Mouse (Mus musculus) kidney, adult 2 months (tissue): ENCODE measurements around the gene Vim. TPM values are rescaled to one million over a fixed set of nuclear protein-coding genes. Genes with fewer than 3 reads are reported as not detected.
A peak's percentile ranks its signal among the peaks of the same experiment; 100 is the strongest.

Experiments
- DNase-seq: peaks from one replicate; pipeline ENCODE4 v3.0.0; 2021
- H3K27ac ChIP-seq: fragments of 200-500 bp; 2 replicates; pipeline ENCODE4 v1.5.1; 2012; ENCODE audit warnings: low read depth, low read length, control low read depth, inconsistent platforms; ENCODE audit not compliant: insufficient read depth
- H3K27me3 ChIP-seq: fragments of 200-500 bp; replicated peaks from 2 replicates; pipeline ENCODE4 v1.6.1; 2012; ENCODE audit warnings: mild to moderate bottlenecking, moderate library complexity, low read length, inconsistent platforms; ENCODE audit not compliant: control insufficient read depth, insufficient read depth
- H3K36me3 ChIP-seq: fragments of 200-500 bp; 2 replicates; pipeline ENCODE4 v1.6.1; 2012; ENCODE audit warnings: mild to moderate bottlenecking, moderate library complexity, low read length, inconsistent platforms; ENCODE audit not compliant: control insufficient read depth, insufficient read depth
- H3K4me1 ChIP-seq: fragments of 200-500 bp; 2 replicates; pipeline ENCODE4 v1.6.1; 2011; ENCODE audit warnings: low read length; ENCODE audit not compliant: control insufficient read depth, insufficient read depth
- H3K4me3 ChIP-seq: fragments of 200-500 bp; 2 replicates; pipeline ENCODE4 v1.5.1; 2011; ENCODE audit warnings: mild to moderate bottlenecking, low read depth, low read length, control low read depth; ENCODE audit not compliant: insufficient read depth
- CTCF ChIP-seq: fragments of 200-500 bp; conservative IDR thresholded peaks from 2 replicates; pipeline ENCODE4 v1.5.1; 2011; ENCODE audit warnings: low read depth, mild to moderate bottlenecking, control low read depth, low read length, moderate library complexity, mixed read lengths; ENCODE audit not compliant: insufficient read depth, insufficient read length
- POLR2A ChIP-seq: fragments of 200-500 bp; IDR thresholded peaks from one replicate; pipeline ENCODE4 v1.6.1; 2011; ENCODE audit warnings: low read depth, low read length, control low read depth
- WGBS: fragments of 180-500 bp; shearing (Covaris S2); methylation state at CpG from one replicate; pipeline ENCODE4 v1.1.7; 2018; 5-methylcytosine and 5-hydroxymethylcytosine counted together
- polyA plus RNA-seq: library from polyadenylated mRNA; depleted of rRNA; stranded (reverse); fragments of >200 nt; gene quantifications from 2 replicates; pipeline ENCODE4 v1.2.3, GENCODE M21; 2012; rRNA removed

The Vim gene
- 194 and 211 TPM in 2 replicates for polyA plus RNA-seq

GRCm38 (mm10) chr2:13573408-13574065 lies at the start of gene Vim:
Gene Vim (plus strand): TSS chr2:13573927.
- Histone ChIP-seq H3K36me3 (no peaks in the 10 kb centered on the region; the same call in 1 of the 2 replicates), H3K27me3 (no peaks in the 10 kb centered on the region), H3K27ac (peak within 1 kb of the TSS; percentile 84), H3K4me3 (peak within 1 kb of the TSS; percentile 54), H3K4me1 (peaks cover 6% of the 10 kb centered on the region; the same call in 1 of the 2 replicates)
- under 1% methylated on average over 26 of the region's 26 CpGs for WGBS
- peak; percentile 78 for DNase-seq
- TF ChIP-seq CTCF: no peak
- TF ChIP-seq POLR2A: peak; percentile 7

GRCm38 (mm10) chr2:13526205-13526604 lies 47.5 kb upstream of the Vim start:
- no peaks in the 10 kb centered on the region for H3K27me3 ChIP-seq
- DNase-seq: no peak
- H3K36me3 ChIP-seq: no peaks in the 10 kb centered on the region
- H3K4me1 ChIP-seq: peaks cover 6% of the 10 kb centered on the region; the same call in 1 of the 2 replicates
- H3K27ac ChIP-seq: no peak overlapping the region
- no peak overlapping the region for H3K4me3 ChIP-seq
- no peak for TF ChIP-seq POLR2A
- TF ChIP-seq CTCF: no peak
- WGBS: 87% methylated on average over 2 of the region's 2 CpGs

GRCm38 (mm10) chr2:13527125-13527524 lies 46.6 kb upstream of the Vim start:
- Histone ChIP-seq H3K27ac (no peak overlapping the region), H3K36me3 (no peaks in the 10 kb centered on the region), H3K4me3 (no peak overlapping the region), H3K4me1 (peaks cover 6% of the 10 kb centered on the region; the same call in 1 of the 2 replicates), H3K27me3 (no peaks in the 10 kb centered on the region)
- no peak for DNase-seq
- TF ChIP-seq POLR2A: no peak
- TF ChIP-seq CTCF: no peak
- WGBS: 72% methylated on average over 2 of the region's 2 CpGs

GRCm38 (mm10) chr2:13527531-13527930 lies 46.2 kb upstream of the Vim start:
- Histone ChIP-seq H3K4me1 (peaks cover 6% of the 10 kb centered on the region; the same call in 1 of the 2 replicates), H3K27ac (no peak overlapping the region), H3K36me3 (no peaks in the 10 kb centered on the region), H3K27me3 (no peaks in the 10 kb centered on the region), H3K4me3 (no peak overlapping the region)
- TF ChIP-seq CTCF: no peak
- no peak for TF ChIP-seq POLR2A
- WGBS: 77% methylated on average over 4 of the region's 4 CpGs
- DNase-seq: no peak

- DNase-seq: no peak
- no peak for TF ChIP-seq CTCF
- no peak for TF ChIP-seq POLR2A
These were observed 44.3 kb upstream of the Vim start for GRCm38 (mm10) chr2:13529253-13529933.

GRCm38 (mm10) chr2:13530639-13531038 lies 43.1 kb upstream of the Vim start:
- Histone ChIP-seq H3K36me3 (no peaks in the 10 kb centered on the region), H3K4me1 (peaks cover 3% of the 10 kb centered on the region; the same call in 1 of the 2 replicates), H3K4me3 (no peak overlapping the region), H3K27ac (no peak overlapping the region), H3K27me3 (no peaks in the 10 kb centered on the region)
- TF ChIP-seq POLR2A: no peak
- TF ChIP-seq CTCF: no peak
- no peak for DNase-seq
- 81% methylated on average over 6 of the region's 6 CpGs for WGBS

More at GRCm38 (mm10) chr2:13529253-13529933, 44.3 kb upstream of the Vim start:
- Histone ChIP-seq H3K27ac (no peak overlapping the region), H3K36me3 (no peaks in the 10 kb centered on the region), H3K4me1 (no peaks in the 10 kb centered on the region), H3K4me3 (no peak overlapping the region), H3K27me3 (no peaks in the 10 kb centered on the region)
- WGBS: 96% methylated on average over 3 of the region's 3 CpGs

- no peak for TF ChIP-seq POLR2A
- peak; percentile 29; the same call in 1 of the 2 replicates for TF ChIP-seq CTCF
- H3K4me1 ChIP-seq: peaks cover 11% of the 10 kb centered on the region; the same call in 1 of the 2 replicates
These were observed 37.0 kb upstream of the Vim start for GRCm38 (mm10) chr2:13536747-13537146.

More at GRCm38 (mm10) chr2:13536747-13537146, 37.0 kb upstream of the Vim start:
- no peaks in the 10 kb centered on the region for H3K27me3 ChIP-seq
- H3K36me3 ChIP-seq: no peaks in the 10 kb centered on the region
- no peak overlapping the region for H3K27ac ChIP-seq
- peak; percentile 37 for DNase-seq
- H3K4me3 ChIP-seq: no peak overlapping the region
